Mouse (Mus musculus) lung, postnatal 0 days (tissue): ENCODE data around the gene Gatb. TPM values are rescaled to one million over a fixed set of nuclear protein-coding genes. Genes with fewer than 3 reads are reported as not detected.

Experiments used
- ATAC-seq: fragments of 200-750 bp; cut with Nextera tagmentation; 2 replicates; pipeline ENCODE4 v1.8.0; 2017; ENCODE audit warnings: moderate library complexity
- DNase-seq: peaks from one replicate; pipeline ENCODE4 v3.0.0-alpha.2; 2016; ENCODE audit warnings: low spot score
- H3K27ac ChIP-seq: fragments of 300-500 bp; sonication (generic); 2 replicates; pipeline ENCODE4 v1.5.1; 2014; ENCODE audit warnings: antibody characterized with exemption, mild to moderate bottlenecking, low read length, mixed read lengths
- H3K27me3 ChIP-seq: fragments of 300-500 bp; sonication (generic); replicated peaks from 2 replicates; pipeline ENCODE4 v1.6.1; 2014; ENCODE audit warnings: low read length, mixed read lengths; ENCODE audit not compliant: insufficient read depth
- H3K36me3 ChIP-seq: fragments of 300-500 bp; sonication (generic); 2 replicates; pipeline ENCODE4 v1.6.1; 2014; ENCODE audit warnings: low read length, mixed read lengths; ENCODE audit not compliant: insufficient read depth
- H3K4me1 ChIP-seq: fragments of 300-500 bp; sonication (generic); 2 replicates; pipeline ENCODE4 v1.6.1; 2014; ENCODE audit warnings: antibody characterized with exemption, low read depth, low read length, mixed read lengths; ENCODE audit not compliant: insufficient read depth
- H3K4me2 ChIP-seq: fragments of 300-500 bp; sonication (generic); replicated peaks from 2 replicates; pipeline ENCODE4 v1.6.1; 2014; ENCODE audit warnings: low read depth, mild to moderate bottlenecking, low read length, moderate library complexity, mixed read lengths
- H3K4me3 ChIP-seq: fragments of 300-500 bp; sonication (generic); 2 replicates; pipeline ENCODE4 v1.5.1; 2014; ENCODE audit warnings: low read depth, low read length
- H3K9ac ChIP-seq: fragments of 300-500 bp; sonication (generic); replicated peaks from 2 replicates; pipeline ENCODE4 v1.6.1; 2014; ENCODE audit warnings: low read depth, mild to moderate bottlenecking
- H3K9me3 ChIP-seq: fragments of 300-500 bp; sonication (generic); 2 replicates; pipeline ENCODE4 v1.6.1; 2016; ENCODE audit warnings: low read length, mixed read lengths
- CTCF ChIP-seq: IDR thresholded peaks from 2 replicates; pipeline ENCODE4 v1.5.1; 2016; ENCODE audit warnings: antibody characterized with exemption, mild to moderate bottlenecking
- EP300 ChIP-seq: IDR thresholded peaks from 2 replicates; pipeline ENCODE4 v1.6.1; 2016; ENCODE audit warnings: antibody characterized with exemption, mild to moderate bottlenecking, control low read depth
- WGBS: fragments of 180-500 bp; shearing (Covaris S2); extraction: QIAGEN DNeasy Blood & Tissue Kit; methylation state at CpG from one replicate; pipeline ENCODE4 v1.1.7; 2014; 5-methylcytosine and 5-hydroxymethylcytosine counted together
- polyA plus RNA-seq: library from polyadenylated mRNA; unstranded; fragments of >200 nt; fragmentation: Nextera tagmentation; extraction: Ambion mirVana; gene quantifications from 2 replicates; pipeline ENCODE4 v1.2.1, GENCODE M21; 2015

Gene Gatb
- polyA plus RNA-seq, 1 experiment from 2014 or later, result 9.2 TPM

GRCm38 (mm10) chr3:85663826-85664225 is 89.9 kb downstream of the Gatb start:
- ATAC-seq (no peak), DNase-seq (no peak)
- WGBS, result 81% methylated on average over 5 of the region's 5 CpGs
- Histone ChIP-seq H3K27ac (no peak overlapping the region), H3K4me3 (no peak overlapping the region), H3K4me2 (no peak overlapping the region), H3K4me1 (no peaks in the 10 kb centered on the region), H3K9me3 (no peaks in the 10 kb centered on the region), H3K36me3 (no peaks in the 10 kb centered on the region), H3K9ac (no peak overlapping the region), H3K27me3 (no peaks in the 10 kb centered on the region)
- no peak for TF ChIP-seq EP300
- no peak for TF ChIP-seq CTCF

GRCm38 (mm10) chr3:85664591-85665171 is 90.8 kb downstream of the Gatb start:
- Histone ChIP-seq H3K27ac (no peak overlapping the region), H3K9ac (no peak overlapping the region), H3K4me2 (no peak overlapping the region), H3K36me3 (no peaks in the 10 kb centered on the region), H3K4me3 (no peak overlapping the region), H3K9me3 (no peaks in the 10 kb centered on the region), H3K4me1 (no peaks in the 10 kb centered on the region), H3K27me3 (no peaks in the 10 kb centered on the region)
- WGBS, result 78% methylated on average over 10 of the region's 10 CpGs
- TF ChIP-seq EP300 (no peak), CTCF (no peak)
- DNase-seq (no peak), ATAC-seq (no peak)

- 60% methylated on average over 3 of the region's 3 CpGs for WGBS
- H3K4me3 ChIP-seq, result no peak overlapping the region
- H3K4me1 ChIP-seq, result no peaks in the 10 kb centered on the region
- H3K9ac ChIP-seq, result no peak overlapping the region
- no peaks in the 10 kb centered on the region for H3K27me3 ChIP-seq
- H3K4me2 ChIP-seq, result no peak overlapping the region
- no peaks in the 10 kb centered on the region for H3K36me3 ChIP-seq
- no peak for TF ChIP-seq CTCF
- TF ChIP-seq EP300, result no peak
- no peaks in the 10 kb centered on the region for H3K9me3 ChIP-seq
- no peak overlapping the region for H3K27ac ChIP-seq
- peak; percentile 71 for ATAC-seq
- peak; percentile 42 for DNase-seq
Measured at GRCm38 (mm10) chr3:85666166-85666565, 92.2 kb downstream of the Gatb start.

GRCm38 (mm10) chr3:85666736-85667135 is 92.8 kb downstream of the Gatb start:
- Histone ChIP-seq H3K27me3 (no peaks in the 10 kb centered on the region), H3K4me3 (no peak overlapping the region), H3K9me3 (no peaks in the 10 kb centered on the region), H3K27ac (no peak overlapping the region), H3K4me2 (no peak overlapping the region), H3K9ac (no peak overlapping the region), H3K36me3 (no peaks in the 10 kb centered on the region), H3K4me1 (no peaks in the 10 kb centered on the region)
- DNase-seq (peak; percentile 6), ATAC-seq (no peak)
- WGBS, result 47% methylated on average over 12 of the region's 12 CpGs
- TF ChIP-seq EP300, result no peak
- TF ChIP-seq CTCF, result no peak

- H3K4me2 ChIP-seq, result no peak overlapping the region
- no peaks in the 10 kb centered on the region for H3K9me3 ChIP-seq
- no peaks in the 10 kb centered on the region for H3K36me3 ChIP-seq
- DNase-seq, result no peak
- no peak overlapping the region for H3K27ac ChIP-seq
- ATAC-seq, result no peak
- TF ChIP-seq EP300 (no peak), CTCF (no peak)
- no peak overlapping the region for H3K9ac ChIP-seq
- 90% methylated on average over 6 of the region's 6 CpGs for WGBS
- no peaks in the 10 kb centered on the region for H3K4me1 ChIP-seq
- H3K27me3 ChIP-seq, result no peaks in the 10 kb centered on the region
- H3K4me3 ChIP-seq, result no peak overlapping the region
Measured at GRCm38 (mm10) chr3:85667683-85668082, 93.8 kb downstream of the Gatb start.

GRCm38 (mm10) chr3:85669844-85670243 is 95.9 kb downstream of the Gatb start:
- TF ChIP-seq CTCF (no peak), EP300 (no peak)
- 61% methylated on average over 6 of the region's 6 CpGs for WGBS
- no peak overlapping the region for H3K27ac ChIP-seq
- no peaks in the 10 kb centered on the region for H3K27me3 ChIP-seq
- DNase-seq (no peak), ATAC-seq (no peak)
- 0 out of 2 replicates have a peak, but pooled peaks cover 5% of the 10 kb centered on the region for H3K36me3 ChIP-seq
- H3K4me1 ChIP-seq, result no peaks in the 10 kb centered on the region
- H3K9me3 ChIP-seq, result no peaks in the 10 kb centered on the region
- no peak overlapping the region for H3K9ac ChIP-seq
- H3K4me3 ChIP-seq, result no peak overlapping the region
- H3K4me2 ChIP-seq, result no peak overlapping the region

- H3K9me3 ChIP-seq, result no peaks in the 10 kb centered on the region
- H3K27ac ChIP-seq, result no peak overlapping the region
- no peaks in the 10 kb centered on the region for H3K27me3 ChIP-seq
- ATAC-seq (no peak), DNase-seq (no peak)
- 0 out of 2 replicates have a peak, but pooled peaks cover 5% of the 10 kb centered on the region for H3K36me3 ChIP-seq
- 48% methylated on average over 8 of the region's 8 CpGs for WGBS
- no peak overlapping the region for H3K9ac ChIP-seq
- TF ChIP-seq CTCF (no peak), EP300 (no peak)
- H3K4me2 ChIP-seq, result no peak overlapping the region
- no peak overlapping the region for H3K4me3 ChIP-seq
- H3K4me1 ChIP-seq, result no peaks in the 10 kb centered on the region
Measured at GRCm38 (mm10) chr3:85677133-85677532, 103.2 kb downstream of the Gatb start.
